Mouse (Mus musculus) liver, embryonic 14.5 days (tissue): ENCODE measurements around the gene Olfr49. TPM values are rescaled to one million over a fixed set of nuclear protein-coding genes. Genes with fewer than 3 reads are reported as not detected.
A peak's percentile ranks its signal among the peaks of the same experiment; 100 is the strongest.

Source experiments
- ATAC-seq: fragments of 200-750 bp; cut with Nextera tagmentation; 2 replicates; pipeline ENCODE4 v1.8.0; 2017; ENCODE audit warnings: moderate number of reproducible peaks, mild to moderate bottlenecking, moderate library complexity; ENCODE audit not compliant: insufficient read depth
- DNase-seq, 3 experiments: peaks; one replicate each; pipeline ENCODE4 v3.0.0-alpha.2; 2012 to 2013; ENCODE audit warnings: low read depth in 3 of 3, low spot score in 3 of 3
- H3K27ac ChIP-seq: fragments of 300-500 bp; sonication (generic); 2 replicates; pipeline ENCODE4 v1.5.1; 2014; ENCODE audit warnings: moderate library complexity, mild to moderate bottlenecking, control low read depth, inconsistent platforms
- H3K27me3 ChIP-seq: fragments of 300-500 bp; sonication (generic); 2 replicates; pipeline ENCODE4 v1.6.1; 2014; ENCODE audit warnings: mild to moderate bottlenecking, low read length, moderate library complexity; ENCODE audit not compliant: control insufficient read depth, insufficient read depth
- H3K36me3 ChIP-seq: fragments of 300-500 bp; sonication (generic); replicated peaks from 2 replicates; pipeline ENCODE4 v1.6.1; 2014; ENCODE audit warnings: low read depth; ENCODE audit not compliant: control insufficient read depth, insufficient read depth
- H3K4me1 ChIP-seq, 2 experiments: fragments of 200-500 bp in 1 of 2; fragments of 300-500 bp in 1 of 2; sonication (generic) in 1 of 2; replicated peaks; 2 replicates each; pipeline ENCODE4 v1.6.1; 2012 to 2014; ENCODE audit warnings: antibody characterized with exemption in 1 of 2, inconsistent platforms in 1 of 2, low read length in 1 of 2; ENCODE audit not compliant: control insufficient read depth in 2 of 2, insufficient read depth in 2 of 2
- H3K4me2 ChIP-seq: fragments of 300-500 bp; sonication (generic); 2 replicates; pipeline ENCODE4 v1.6.1; 2014; ENCODE audit warnings: low read depth, mild to moderate bottlenecking, control low read depth, moderate library complexity
- H3K4me3 ChIP-seq, 2 experiments: fragments of 200-500 bp in 1 of 2; fragments of 300-500 bp in 1 of 2; sonication (generic) in 1 of 2; 2 replicates each; pipeline ENCODE4 v1.5.1; 2012 to 2014; ENCODE audit warnings: low read depth in 2 of 2, low read length in 2 of 2, mild to moderate bottlenecking in 2 of 2, control low read depth in 1 of 2, inconsistent platforms in 1 of 2, moderate library complexity in 1 of 2; ENCODE audit not compliant: insufficient read depth in 1 of 2
- H3K9ac ChIP-seq: fragments of 300-500 bp; sonication (generic); replicated peaks from 2 replicates; pipeline ENCODE4 v1.6.1; 2014; ENCODE audit warnings: mild to moderate bottlenecking, control low read depth, moderate library complexity
- H3K9me3 ChIP-seq: fragments of 300-500 bp; sonication (generic); 2 replicates; pipeline ENCODE4 v1.6.1; 2016; ENCODE audit warnings: low read length, mixed read lengths; ENCODE audit not compliant: control insufficient read depth
- CTCF ChIP-seq: IDR thresholded peaks from 2 replicates; pipeline ENCODE4 v1.5.1; 2016; ENCODE audit warnings: antibody characterized with exemption, low read depth, control low read depth
- EP300 ChIP-seq: IDR thresholded peaks from 2 replicates; pipeline ENCODE4 v1.6.1; 2016; ENCODE audit warnings: antibody characterized with exemption, low read depth
- WGBS: fragments of 180-500 bp; shearing (Covaris S2); extraction: QIAGEN DNeasy Blood & Tissue Kit; methylation state at CpG from one replicate; pipeline ENCODE4 v1.1.7; 2014; ENCODE audit not compliant: insufficient replicate concordance; 5-methylcytosine and 5-hydroxymethylcytosine counted together
- polyA plus RNA-seq, 2 experiments: library from polyadenylated mRNA; depleted of rRNA in 1 of 2; stranded (reverse) in 1 of 2; unstranded in 1 of 2; fragments of >200 nt; fragmentation: Nextera tagmentation in 1 of 2; extraction: Ambion mirVana in 1 of 2; gene quantifications; 2 replicates each; pipeline versions ENCODE4 v1.2.1 to v1.2.3; 2012 to 2014

Olfr49 gene
- polyA plus RNA-seq, 2 experiments, result not detected

DNA sequence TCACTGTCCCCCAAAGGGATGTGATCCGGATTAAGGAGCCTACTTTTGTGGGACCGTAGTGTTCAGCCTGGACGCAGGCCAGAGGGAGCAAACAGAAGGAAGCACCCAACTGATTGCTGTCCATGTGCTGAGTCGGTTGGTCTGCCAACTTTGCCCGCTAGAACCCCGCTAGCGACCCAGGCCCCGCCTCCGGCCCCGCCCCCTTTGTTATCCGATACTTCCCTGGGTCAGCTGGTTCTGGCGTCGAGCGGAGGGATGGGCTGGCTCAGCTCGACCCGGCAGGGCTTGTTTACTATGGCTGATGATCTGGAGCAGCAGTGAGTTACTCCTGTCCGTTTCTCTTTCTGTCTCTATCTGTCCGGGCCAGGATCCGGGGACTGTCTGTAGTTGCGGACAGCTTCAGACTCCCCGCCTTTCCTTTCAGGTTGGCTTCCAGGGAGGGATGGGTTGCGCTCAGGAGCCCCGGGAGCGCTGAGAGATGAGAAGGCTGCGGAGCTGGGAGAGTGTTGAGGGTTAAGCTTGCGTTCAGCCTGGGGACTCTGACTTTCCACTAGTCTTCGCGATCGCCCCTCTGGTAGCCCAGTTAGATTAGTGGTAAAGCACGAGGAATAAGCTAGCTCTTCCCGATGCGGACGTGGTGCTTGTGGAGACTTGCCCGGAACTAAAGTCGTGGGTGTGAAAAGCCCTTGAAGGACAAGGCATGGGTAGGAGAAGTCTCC, 25.6 kb downstream of the Olfr49 start:
- no peaks in the 10 kb centered on the region for H3K9me3 ChIP-seq
- H3K27ac ChIP-seq, result peak overlapping the region; percentile 50
- ATAC-seq, result peak; percentile 90
- WGBS, result 1% methylated on average over 35 of the region's 35 CpGs
- H3K4me2 ChIP-seq, result peak overlapping the region; percentile 82
- peaks cover 21 to 28% of the 10 kb centered on the region in 2 experiments for H3K4me1 ChIP-seq
- H3K9ac ChIP-seq, result peak overlapping the region; percentile 69
- peak overlapping the region; percentile 71 to 78 for H3K4me3 ChIP-seq
- no peak for TF ChIP-seq CTCF
- no peak for TF ChIP-seq EP300
- no peaks in the 10 kb centered on the region for H3K36me3 ChIP-seq
- DNase-seq, result peak; percentile 77 to 80 (median 79)
- no peaks in the 10 kb centered on the region for H3K27me3 ChIP-seq

DNA sequence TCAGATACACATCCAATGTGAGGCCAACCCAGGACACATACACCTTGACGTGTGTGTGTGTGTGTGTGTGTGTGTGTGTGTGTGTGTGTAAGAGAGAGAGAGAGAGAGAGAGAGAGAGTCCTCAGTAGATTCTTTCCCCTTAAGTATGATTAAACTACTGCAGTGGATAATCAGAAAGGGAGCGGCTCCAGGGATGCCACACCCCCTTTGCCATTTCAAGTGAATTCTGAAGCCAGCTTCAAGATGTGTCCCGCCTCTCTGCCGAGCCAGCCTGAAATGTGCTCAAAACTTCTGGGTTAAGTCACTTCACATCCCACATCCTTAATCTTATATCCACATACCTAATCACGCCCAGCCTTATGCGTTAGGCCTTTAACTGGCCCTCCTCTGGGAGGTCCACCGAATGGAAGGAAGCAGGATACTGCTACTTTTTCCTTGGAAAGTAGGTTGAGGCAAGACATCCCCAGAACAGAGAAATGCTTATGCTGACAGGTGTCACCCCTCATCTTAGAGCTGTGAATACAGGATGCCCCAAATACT, 26.5 kb downstream of the Olfr49 start:
- TF ChIP-seq CTCF (no peak), EP300 (no peak)
- peak overlapping the region; percentile 50; the same call in 1 of the 2 replicates for H3K27ac ChIP-seq

DNA sequence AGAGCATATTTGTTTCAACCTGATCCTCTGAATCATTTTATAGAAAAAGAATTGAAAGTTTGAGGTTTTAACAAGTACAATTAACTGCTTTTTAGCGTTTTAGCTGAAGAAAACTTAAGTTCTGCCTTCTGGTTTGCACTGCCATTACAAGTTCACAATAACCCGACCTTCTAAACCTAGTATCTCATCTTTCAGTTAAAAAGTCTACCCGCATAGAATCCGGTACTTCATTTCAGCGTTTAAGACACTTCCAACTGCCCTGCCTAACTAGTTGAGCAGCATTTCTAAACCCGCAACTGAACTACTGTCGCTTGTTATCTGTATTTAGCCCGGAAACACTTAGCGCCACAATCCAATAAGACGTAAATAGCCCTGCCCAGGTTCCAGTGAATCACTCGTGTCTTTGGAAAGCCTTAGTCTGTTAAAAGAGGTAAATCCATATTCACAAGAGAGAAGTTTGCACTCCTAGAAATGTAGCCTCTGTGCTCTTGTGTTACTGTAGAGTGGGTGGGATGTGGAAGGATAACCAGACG, 30.0 kb downstream of the Olfr49 start:
- peak overlapping the region; percentile 92 for H3K9ac ChIP-seq
- no peaks in the 10 kb centered on the region for H3K27me3 ChIP-seq
- peak overlapping the region; percentile 81 for H3K4me2 ChIP-seq
- H3K9me3 ChIP-seq, result no peaks in the 10 kb centered on the region
- H3K4me1 ChIP-seq, result peaks cover 24 to 32% of the 10 kb centered on the region in 2 experiments
- no peaks in the 10 kb centered on the region for H3K36me3 ChIP-seq
- H3K27ac ChIP-seq, result peak overlapping the region; percentile 91
- DNase-seq (no peak), ATAC-seq (no peak)
- peak overlapping the region; percentile 71 to 93 for H3K4me3 ChIP-seq
- TF ChIP-seq CTCF (no peak), EP300 (no peak)
- 46% methylated on average over 12 of the region's 12 CpGs for WGBS

More for the DNA sequence above, 26.5 kb downstream of the Olfr49 start:
- Histone ChIP-seq H3K36me3 (no peaks in the 10 kb centered on the region), H3K4me3 (peak overlapping the region in 1 of 2 experiments; percentile 71; a peak in 1 of 4 replicates), H3K27me3 (no peaks in the 10 kb centered on the region), H3K9ac (no peak overlapping the region), H3K4me1 (peaks cover 21 to 28% of the 10 kb centered on the region in 2 experiments), H3K9me3 (no peaks in the 10 kb centered on the region), H3K4me2 (peak overlapping the region; percentile 82)
- ATAC-seq (no peak), DNase-seq (no peak)
- 46% methylated on average over 7 of the region's 7 CpGs for WGBS

DNA sequence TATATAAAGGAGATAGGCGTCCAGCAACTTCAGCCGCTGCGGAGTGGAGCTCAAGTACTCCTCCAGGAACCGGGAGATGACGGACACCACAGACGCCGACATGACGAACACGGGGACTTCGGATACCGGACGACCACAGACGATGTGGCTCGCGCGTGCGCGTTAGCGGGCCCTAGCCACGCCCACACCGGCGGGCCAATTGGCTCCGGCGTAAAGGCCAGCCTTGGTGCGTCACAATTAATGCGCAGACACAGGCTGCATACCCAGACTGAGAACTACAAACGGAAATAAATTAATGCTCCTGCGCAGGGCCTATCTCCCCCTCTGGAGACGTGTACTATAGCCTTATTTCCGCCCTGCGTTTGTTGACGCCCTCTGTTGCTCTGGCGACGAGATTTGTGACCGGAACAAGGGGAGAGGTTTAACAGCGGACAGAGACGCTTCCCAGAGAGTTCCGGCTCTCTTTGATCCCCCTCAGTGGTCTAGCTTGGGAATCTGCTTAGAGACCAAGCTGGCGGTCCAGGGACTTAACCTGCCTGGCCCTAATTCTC, 30.9 kb downstream of the Olfr49 start, which contains the start of the genes Dad1 and Abhd4:
TSS of gene Dad1 (minus strand) at position 364 of the 551 bp plus-strand sequence.
TSS of gene Abhd4 (plus strand) at position 448 of the 551 bp plus-strand sequence.
- Histone ChIP-seq H3K4me1 (peaks cover 22 to 32% of the 10 kb centered on the region in 2 experiments), H3K36me3 (no peaks in the 10 kb centered on the region), H3K27ac (peak within 1 kb of the TSS; percentile 91), H3K4me2 (peak within 1 kb of the TSS; percentile 81), H3K9ac (peak within 1 kb of the TSS; percentile 92), H3K4me3 (peak within 1 kb of the TSS; percentile 71 to 93), H3K27me3 (no peaks in the 10 kb centered on the region), H3K9me3 (no peaks in the 10 kb centered on the region)
- under 1% methylated on average over 39 of the region's 39 CpGs for WGBS
- DNase-seq, result peak; percentile 96
- ATAC-seq, result peak; percentile 99
- no peak for TF ChIP-seq EP300
- peak; percentile 22; the same call in 1 of the 2 replicates for TF ChIP-seq CTCF
